In the genomic region with DNA sequence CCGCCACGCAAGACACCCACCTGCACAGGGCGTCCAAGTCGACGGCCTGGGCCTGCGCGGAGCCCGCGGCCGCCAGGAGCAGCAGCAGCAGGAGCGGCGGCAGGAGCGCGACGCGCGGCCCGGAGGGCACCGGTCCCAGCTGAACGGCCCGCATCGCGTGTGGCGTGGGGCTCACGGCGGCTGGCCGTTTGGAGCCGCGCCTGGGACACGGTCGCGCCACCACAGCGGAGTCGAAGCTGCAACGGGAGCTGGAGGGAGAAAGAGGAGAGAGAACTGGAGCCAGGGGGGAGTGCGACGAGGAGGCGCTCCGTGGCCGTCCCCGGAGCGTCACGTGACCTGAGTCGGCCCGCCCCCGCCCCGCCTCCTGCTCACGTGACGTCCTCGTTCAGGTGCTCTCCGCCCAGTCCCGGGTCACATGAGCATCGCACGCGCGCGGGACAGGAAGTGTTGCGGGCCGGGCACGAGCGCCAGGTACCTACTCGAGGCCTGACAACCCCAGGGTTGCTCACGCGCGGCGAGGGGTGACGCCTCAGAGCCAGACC, we compare ENCODE assay signal across 8 mouse cellular contexts. TPM values are rescaled to one million over a fixed set of nuclear protein-coding genes. Genes with fewer than 3 reads are reported as not detected.
A peak's percentile ranks its signal among the peaks of the same experiment; 100 is the strongest.
DNase-seq lines count a peak whose midpoint lies in the region; ATAC-seq and TF ChIP-seq lines count a peak whose summit lies in the region.

Gene Igf2r, minus strand, starts transcription at position 285 of the 542 bp plus-strand sequence.

- H3K4me1 ChIP-seq in erythroblast, embryonic 14.5 days (ENCODE audit: control insufficient read depth), result peaks cover 17% of the 10 kb centered on the region
- peaks cover 69% of the 10 kb centered on the region for H3K4me1 ChIP-seq in heart, embryonic 13.5 days
- peaks cover 13% of the 10 kb centered on the region for H3K4me1 ChIP-seq in liver, embryonic 11.5 days (replicated peaks; ENCODE audit: control insufficient read depth, insufficient read depth, low read length)

- peak; percentile 82 for ATAC-seq in heart, embryonic 13.5 days (ENCODE audit: extremely low read depth, insufficient number of reproducible peaks, low FRiP score, low TSS enrichment)
- ATAC-seq in liver, embryonic 11.5 days (replicated peaks; ENCODE audit: low FRiP score), result peak; percentile 87

- peak; percentile 84 to 86 for DNase-seq in B cell, adult 2 months
- DNase-seq in brain, embryonic 14.5 days (ENCODE audit: low read depth), result peak; percentile 97
- DNase-seq in kidney, postnatal 10 days, result peak; percentile 92
- DNase-seq in liver, embryonic 11.5 days (ENCODE audit: low spot score), result peak; percentile 82
- peak; percentile 91 for DNase-seq in naive thymus-derived CD4-positive, alpha-beta T cell, adult 2 months (ENCODE audit: low read depth)
- DNase-seq in splenic B cell, adult 2 months (ENCODE audit: low read depth, low spot score), result peak; percentile 92

- H3K27me3 ChIP-seq in erythroblast, embryonic 14.5 days (ENCODE audit: control insufficient read depth), result no peaks in the 10 kb centered on the region
- no peaks in the 10 kb centered on the region for H3K27me3 ChIP-seq in heart, embryonic 13.5 days (replicated peaks)
- peaks cover 4% of the 10 kb centered on the region for H3K27me3 ChIP-seq in liver, embryonic 11.5 days (replicated peaks; ENCODE audit: control insufficient read depth, insufficient read depth, low read length)
- H3K27me3 ChIP-seq in splenic B cell, adult 2 months (ENCODE audit: control insufficient read depth, insufficient read depth, low read length, poor library complexity, severe bottlenecking), result no peaks in the 10 kb centered on the region

- peak within 1 kb of the TSS; percentile 97 for H3K27ac ChIP-seq in heart, embryonic 13.5 days (replicated peaks)
- H3K27ac ChIP-seq in liver, embryonic 11.5 days (ENCODE audit: low read depth, low read length), result peak within 1 kb of the TSS; percentile 77

- H3K9ac ChIP-seq in heart, embryonic 13.5 days, result peak within 1 kb of the TSS; percentile 99
- peak within 1 kb of the TSS; percentile 87 for H3K9ac ChIP-seq in liver, embryonic 11.5 days (ENCODE audit: low read depth, low read length)

- no peak for TF ChIP-seq CTCF in brain, embryonic 14.5 days (IDR thresholded peaks at IDR 0.05; ENCODE audit: borderline replicate concordance, extremely low read depth, insufficient read depth, insufficient read length)

- H3K4me2 ChIP-seq in heart, embryonic 13.5 days, result peak within 1 kb of the TSS; percentile 76
- peak within 1 kb of the TSS; percentile 73 for H3K4me2 ChIP-seq in liver, embryonic 11.5 days

- 35% methylated on average over 66 of the region's 67 CpGs for WGBS in heart, embryonic 13.5 days
- WGBS in liver, embryonic 11.5 days, result 34% methylated on average over 67 of the region's 67 CpGs

- TF ChIP-seq POLR2A in brain, embryonic 14.5 days (IDR thresholded peaks at IDR 0.05; ENCODE audit: borderline replicate concordance, extremely low read depth, insufficient read depth, insufficient read length, poor library complexity, severe bottlenecking), result peak; percentile 69; the same call in 1 of the 2 replicates

- peaks cover 8% of the 10 kb centered on the region for H3K9me3 ChIP-seq in erythroblast, embryonic 14.5 days (ENCODE audit: control insufficient read depth, low read length)
- H3K9me3 ChIP-seq in heart, embryonic 13.5 days, result no peaks in the 10 kb centered on the region
- no peaks in the 10 kb centered on the region for H3K9me3 ChIP-seq in liver, embryonic 11.5 days (ENCODE audit: control insufficient read depth, low read length)

- H3K4me3 ChIP-seq in erythroblast, embryonic 14.5 days (replicated peaks), result peak within 1 kb of the TSS; percentile 83
- H3K4me3 ChIP-seq in heart, embryonic 13.5 days, result peak within 1 kb of the TSS; percentile 82
- H3K4me3 ChIP-seq in liver, embryonic 11.5 days (ENCODE audit: low read depth, low read length), result peak within 1 kb of the TSS; percentile 72

- H3K36me3 ChIP-seq in erythroblast, embryonic 14.5 days (ENCODE audit: control insufficient read depth), result peaks cover 9% of the 10 kb centered on the region
- H3K36me3 ChIP-seq in heart, embryonic 13.5 days, result peaks cover 81% of the 10 kb centered on the region
- peaks cover 26% of the 10 kb centered on the region for H3K36me3 ChIP-seq in liver, embryonic 11.5 days (ENCODE audit: control insufficient read depth, insufficient read depth, low read length)
- no peaks in the 10 kb centered on the region for H3K36me3 ChIP-seq in splenic B cell, adult 2 months (ENCODE audit: control insufficient read depth, insufficient read depth, low read length, poor library complexity, severe bottlenecking)

RNA-seq across cellular contexts. Expression of gene Igf2r, which starts in this region (rescaled TPM):
- polyA plus RNA-seq in brain, embryonic 14.5 days (2012; rRNA removed), result 16.4 and 24.5 TPM in 2 replicates
- 0.21 and 0.26 TPM in 2 replicates for polyA plus RNA-seq in erythroblast, embryonic 14.5 days (2012)
- 142 and 143 TPM in 2 replicates for polyA plus RNA-seq in heart, embryonic 13.5 days (2015; fragmentation: Nextera tagmentation; extraction: Ambion mirVana)
- polyA plus RNA-seq in liver, embryonic 11.5 days (2014; fragmentation: Nextera tagmentation; extraction: Ambion mirVana), result 41.8 and 43.7 TPM in 2 replicates

Comparison
In these comparisons a context has a peak if more than half of its experiments do, and no peak if none do; other contexts are left out.
1. Peak in every context shown above with its lines: DNase-seq, ATAC-seq, H3K4me3 ChIP-seq and H3K27ac ChIP-seq.
2. RNA of gene Igf2r (polyA plus RNA-seq): 142 to 143 TPM in heart, embryonic 13.5 days, 41.8 to 43.7 TPM in liver, embryonic 11.5 days and 16.4 to 24.5 TPM in brain, embryonic 14.5 days; 0.21 to 0.26 TPM in erythroblast, embryonic 14.5 days; every median in the first group is over 10 times any median in the second.